Mouse (Mus musculus) cortical plate, adult 2 months (tissue): Measurements from ENCODE around the gene Olfr586.

Source experiments
- CTCF ChIP-seq: fragments of 200-500 bp; IDR thresholded peaks from 2 replicates; pipeline ENCODE4 v1.5.1; 2011; ENCODE audit warnings: mild to moderate bottlenecking, control low read depth, low read length; ENCODE audit not compliant: insufficient read depth; ENCODE audit errors: extremely low read depth
- POLR2A ChIP-seq: fragments of 200-500 bp; IDR thresholded peaks from 2 replicates; pipeline ENCODE4 v1.6.1; 2011; ENCODE audit warnings: mild to moderate bottlenecking, low read length, control low read depth; ENCODE audit not compliant: insufficient read depth; ENCODE audit errors: extremely low read depth

DNA sequence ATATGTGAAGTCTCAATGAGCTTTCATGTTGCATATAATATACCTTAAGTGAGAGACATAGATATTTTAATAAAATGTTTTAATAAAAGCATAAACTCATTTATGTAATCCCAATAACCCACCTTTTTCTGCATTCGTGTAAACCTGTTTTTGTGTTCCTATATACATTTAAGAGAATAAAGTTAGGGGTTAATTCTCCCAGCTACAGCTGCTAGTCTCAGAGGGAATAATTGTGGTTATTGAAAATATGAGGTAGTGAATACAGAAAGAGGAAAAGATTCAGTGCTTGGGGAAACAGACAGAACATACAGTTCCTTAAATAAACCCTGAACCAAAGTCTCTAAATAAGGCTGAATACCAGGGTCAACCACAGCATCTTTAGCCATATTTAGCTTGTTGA, 43.9 kb downstream of the Olfr586 start, which contains the start of gene Olfr584:
- TF ChIP-seq CTCF (no peak), POLR2A (no peak)
